Mouse (Mus musculus) midbrain, embryonic 11.5 days (tissue): ENCODE results near the gene Btbd19. TPM values are rescaled to one million over a fixed set of nuclear protein-coding genes. Genes with fewer than 3 reads are reported as not detected.

Experiments used
- ATAC-seq: fragments of 200-750 bp; cut with Nextera tagmentation; 2 replicates; pipeline ENCODE4 v1.8.0; 2017; ENCODE audit warnings: moderate TSS enrichment, moderate library complexity; ENCODE audit not compliant: low FRiP score
- DNase-seq: peaks from one replicate; pipeline ENCODE4 v3.0.0; 2015; ENCODE audit warnings: low spot score; ENCODE audit errors: missing footprints
- H3K27ac ChIP-seq: fragments of 300-500 bp; sonication (generic); 2 replicates; pipeline ENCODE4 v1.5.1; 2014; ENCODE audit warnings: low read depth, low read length
- H3K27me3 ChIP-seq: fragments of 300-500 bp; sonication (generic); 2 replicates; pipeline ENCODE4 v1.6.1; 2014; ENCODE audit warnings: mild to moderate bottlenecking, low read length, moderate library complexity, mixed read lengths; ENCODE audit not compliant: control insufficient read depth, insufficient read depth
- H3K36me3 ChIP-seq: fragments of 300-500 bp; sonication (generic); 2 replicates; pipeline ENCODE4 v1.6.1; 2014; ENCODE audit warnings: mild to moderate bottlenecking, low read length, moderate library complexity, mixed read lengths; ENCODE audit not compliant: control insufficient read depth, insufficient read depth
- H3K4me1 ChIP-seq: fragments of 300-500 bp; sonication (generic); 2 replicates; pipeline ENCODE4 v1.6.1; 2014; ENCODE audit warnings: low read length; ENCODE audit not compliant: control insufficient read depth, insufficient read depth
- H3K4me2 ChIP-seq: fragments of 300-500 bp; sonication (generic); 2 replicates; pipeline ENCODE4 v1.6.1; 2014; ENCODE audit warnings: mild to moderate bottlenecking, moderate library complexity
- H3K4me3 ChIP-seq: fragments of 300-500 bp; sonication (generic); 2 replicates; pipeline ENCODE4 v1.5.1; 2014; ENCODE audit warnings: low read depth, low read length
- H3K9ac ChIP-seq: fragments of 300-500 bp; sonication (generic); 2 replicates; pipeline ENCODE4 v1.6.1; 2014; ENCODE audit warnings: low read length
- H3K9me3 ChIP-seq: fragments of 300-500 bp; sonication (generic); 2 replicates; pipeline ENCODE4 v1.6.1; 2016; ENCODE audit warnings: low read length; ENCODE audit not compliant: control insufficient read depth
- WGBS: fragments of 180-500 bp; shearing (Covaris S2); extraction: QIAGEN DNeasy Blood & Tissue Kit; methylation state at CpG from one replicate; pipeline ENCODE4 v1.1.7; 2014; 5-methylcytosine and 5-hydroxymethylcytosine counted together
- polyA plus RNA-seq: library from polyadenylated mRNA; unstranded; fragments of >200 nt; fragmentation: Nextera tagmentation; extraction: Ambion mirVana; gene quantifications from 2 replicates; pipeline ENCODE4 v1.2.1, GENCODE M21; 2014

The Btbd19 gene
- polyA plus RNA-seq, 1 experiment from 2014 or later: 3.8 TPM

DNA sequence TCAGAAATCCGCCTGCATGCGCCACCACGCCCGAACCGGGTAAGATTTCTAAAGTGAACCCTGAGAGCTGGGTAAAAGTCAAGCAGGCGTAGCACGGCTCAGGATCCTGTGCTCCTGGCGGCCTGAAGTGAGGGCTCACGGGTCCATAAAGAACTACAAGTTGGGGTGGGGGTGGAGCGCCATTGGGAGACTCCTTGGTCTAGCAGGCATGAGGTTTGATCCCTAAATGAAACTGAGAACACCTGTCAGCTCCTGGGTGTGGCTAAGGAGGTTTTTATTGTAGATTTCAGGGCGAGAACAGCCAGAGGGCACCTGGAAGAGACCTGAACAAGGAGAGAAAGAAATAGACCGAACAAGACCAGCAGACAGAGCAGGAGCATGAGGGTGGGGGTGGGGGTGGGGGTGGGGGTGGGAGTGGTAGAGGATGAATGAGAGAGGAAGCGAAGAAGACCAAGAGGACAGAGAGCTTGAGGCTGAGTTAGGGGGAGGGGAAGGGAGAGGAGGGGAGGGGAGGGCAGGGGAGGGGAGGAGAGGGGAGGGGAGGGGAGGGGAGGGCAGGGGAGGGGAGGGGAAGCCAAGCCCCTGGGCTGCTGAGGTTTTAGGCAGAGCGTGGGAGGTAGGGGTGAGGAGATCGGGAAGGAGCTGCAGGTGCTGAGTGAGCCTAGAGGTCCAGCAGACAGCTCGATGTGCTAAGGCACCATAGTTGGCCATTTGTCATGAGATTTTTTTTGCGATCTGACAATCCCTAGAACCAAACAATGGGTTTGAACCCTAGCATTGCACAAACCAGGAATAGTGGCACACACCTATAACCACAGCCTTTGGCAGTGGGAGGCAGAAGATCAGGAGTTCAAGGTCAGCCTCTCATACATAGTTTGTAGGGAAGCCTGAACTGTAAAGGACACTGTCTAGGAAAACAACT lies 13.0 kb upstream of the Btbd19 start:
- no peak overlapping the region for H3K9ac ChIP-seq
- H3K4me2 ChIP-seq: no peak overlapping the region
- DNase-seq (peak; percentile 21), ATAC-seq (no peak)
- H3K9me3 ChIP-seq: no peaks in the 10 kb centered on the region
- no peaks in the 10 kb centered on the region; the same call in 1 of the 2 replicates for H3K27me3 ChIP-seq
- no peak overlapping the region for H3K4me3 ChIP-seq
- peaks cover 8% of the 10 kb centered on the region for H3K4me1 ChIP-seq
- 68% methylated on average over 16 of the region's 17 CpGs for WGBS
- no peaks in the 10 kb centered on the region for H3K36me3 ChIP-seq
- H3K27ac ChIP-seq: no peak overlapping the region

DNA sequence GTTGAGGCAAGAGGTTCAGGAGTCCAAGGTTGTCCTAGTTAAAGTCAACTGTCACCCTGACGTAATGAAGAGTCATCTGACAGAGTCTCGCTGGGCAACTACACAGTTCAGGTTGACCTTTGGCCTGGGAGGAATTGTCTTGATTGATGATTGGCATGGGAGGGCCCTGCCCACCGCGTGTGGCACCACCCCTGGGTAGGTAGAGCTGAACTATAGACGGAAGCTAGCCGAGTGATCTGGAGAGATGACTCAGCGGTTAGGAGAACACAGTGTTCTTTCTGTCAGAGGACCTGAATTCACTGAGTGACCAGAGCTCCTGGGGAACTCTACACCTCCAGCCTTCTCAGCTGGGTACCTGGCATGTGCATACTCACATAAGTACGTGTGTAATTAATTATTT lies 10.5 kb upstream of the Btbd19 start:
- Histone ChIP-seq H3K27me3 (no peaks in the 10 kb centered on the region; the same call in 1 of the 2 replicates), H3K4me1 (peaks cover 27% of the 10 kb centered on the region), H3K36me3 (no peaks in the 10 kb centered on the region), H3K9me3 (no peaks in the 10 kb centered on the region), H3K27ac (no peak overlapping the region), H3K4me3 (no peak overlapping the region), H3K9ac (no peak overlapping the region), H3K4me2 (no peak overlapping the region)
- ATAC-seq: no peak
- DNase-seq: peak; percentile 79
- WGBS: 22% methylated on average over 8 of the region's 8 CpGs

DNA sequence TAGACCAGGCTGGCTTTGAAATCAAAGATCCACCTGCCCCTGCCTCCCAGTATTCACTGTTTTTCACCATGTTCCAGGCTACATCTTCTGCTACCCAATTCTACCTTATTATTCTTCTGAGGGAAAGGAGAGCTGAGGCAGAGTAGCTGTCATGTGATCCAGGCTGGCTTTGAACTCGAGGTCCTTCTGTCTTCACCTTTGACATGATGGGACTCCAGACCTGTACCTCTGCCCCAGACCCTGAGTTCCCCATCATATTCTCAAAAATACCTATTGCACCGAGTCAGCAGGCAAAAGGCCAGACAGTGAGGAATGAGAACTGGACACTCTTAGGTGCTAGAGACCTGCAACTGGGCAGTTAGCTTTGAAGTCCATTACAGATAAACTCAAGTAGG lies 9.1 kb upstream of the Btbd19 start:
- DNase-seq (peak; percentile 77), ATAC-seq (no peak)
- H3K9me3 ChIP-seq: no peaks in the 10 kb centered on the region
- peak overlapping the region; percentile 47; the same call in 1 of the 2 replicates for H3K9ac ChIP-seq
- H3K27me3 ChIP-seq: peaks cover 3% of the 10 kb centered on the region; the same call in 1 of the 2 replicates
- 30% methylated on average over 2 of the region's 2 CpGs for WGBS
- no peak overlapping the region for H3K27ac ChIP-seq
- no peak overlapping the region for H3K4me2 ChIP-seq
- no peaks in the 10 kb centered on the region for H3K36me3 ChIP-seq
- peaks cover 34% of the 10 kb centered on the region for H3K4me1 ChIP-seq
- H3K4me3 ChIP-seq: no peak overlapping the region

DNA sequence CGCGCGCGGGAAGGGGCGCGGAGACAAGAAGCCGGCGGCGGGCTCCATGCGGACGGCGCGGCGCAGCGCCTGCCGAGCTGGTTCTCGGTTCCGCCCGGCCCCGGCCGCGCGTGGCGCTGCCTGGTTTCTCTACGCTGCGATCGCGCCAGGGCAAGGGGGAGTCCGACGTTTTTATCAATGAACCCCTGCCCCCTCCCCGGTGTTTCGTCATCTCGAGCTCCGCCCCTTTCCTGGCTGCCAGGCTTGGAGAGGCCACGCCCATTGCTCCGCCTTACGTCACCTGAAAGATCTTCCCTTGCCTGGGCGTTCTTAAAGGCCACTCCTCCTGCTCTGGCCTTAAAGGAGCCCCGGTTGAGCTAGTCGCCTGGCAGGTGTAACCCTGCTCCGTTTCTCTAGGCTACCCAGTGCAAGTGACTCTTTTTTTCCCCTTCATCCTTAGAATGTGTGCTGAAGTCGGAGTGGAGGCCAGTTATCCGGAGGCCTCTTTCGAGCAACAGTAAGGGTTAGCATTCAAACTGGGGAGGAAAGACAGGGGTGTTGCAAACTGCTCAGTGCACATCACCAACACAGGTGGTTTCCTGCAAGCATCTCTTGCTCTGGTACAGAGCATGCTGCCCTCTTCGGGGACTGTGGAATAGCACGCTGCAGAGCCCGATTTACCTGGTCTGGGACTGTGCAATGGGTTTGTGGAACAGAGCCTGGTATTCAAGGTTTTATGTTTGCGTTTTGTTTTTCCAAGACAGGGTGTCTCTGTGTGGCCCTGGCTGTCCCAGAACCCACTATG lies 8.5 kb upstream of the Btbd19 start, which contains the start of gene Plk3:
Gene Plk3, minus strand, starts transcription at position 147 of the 784 bp plus-strand sequence.
- peaks cover 3% of the 10 kb centered on the region; the same call in 1 of the 2 replicates for H3K27me3 ChIP-seq
- H3K9me3 ChIP-seq: no peaks in the 10 kb centered on the region
- WGBS: 2% methylated on average over 39 of the region's 48 CpGs
- H3K4me3 ChIP-seq: peak within 1 kb of the TSS; percentile 90
- DNase-seq (peak; percentile 99), ATAC-seq (peak; percentile 80)
- H3K4me2 ChIP-seq: peak within 1 kb of the TSS; percentile 72
- peaks cover 34% of the 10 kb centered on the region for H3K4me1 ChIP-seq
- H3K27ac ChIP-seq: peak within 1 kb of the TSS; percentile 57
- no peaks in the 10 kb centered on the region for H3K36me3 ChIP-seq
- peak within 1 kb of the TSS; percentile 80 for H3K9ac ChIP-seq

DNA sequence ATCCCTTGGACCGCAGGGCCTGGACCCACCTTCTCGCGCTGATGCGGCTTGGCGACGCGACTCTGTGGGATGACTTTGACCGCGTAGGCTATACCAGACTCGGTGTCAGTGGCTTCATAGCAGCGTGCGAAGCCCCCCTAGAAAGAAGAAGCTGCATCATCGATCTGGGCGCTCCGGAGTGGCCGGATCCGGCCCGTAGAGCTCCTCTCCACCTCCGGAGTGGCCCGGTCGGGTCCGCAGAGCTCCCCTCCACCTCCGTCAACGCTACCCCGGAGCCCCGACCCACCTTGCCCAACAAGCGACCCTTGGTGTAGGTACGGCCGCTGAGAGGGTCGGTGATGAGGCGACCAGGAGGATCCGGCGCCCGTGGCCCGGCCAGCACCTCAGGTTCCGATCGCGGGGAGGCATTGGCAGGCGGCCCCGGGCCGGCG lies 7.9 kb upstream of the Btbd19 start:
- Histone ChIP-seq H3K4me1 (peaks cover 34% of the 10 kb centered on the region), H3K27ac (peak overlapping the region; percentile 57; the same call in 1 of the 2 replicates), H3K36me3 (no peaks in the 10 kb centered on the region; the same call in 1 of the 2 replicates), H3K27me3 (peaks cover 3% of the 10 kb centered on the region; the same call in 1 of the 2 replicates), H3K9me3 (no peaks in the 10 kb centered on the region), H3K9ac (peak overlapping the region; percentile 80), H3K4me2 (peak overlapping the region; percentile 72), H3K4me3 (peak overlapping the region; percentile 90)
- DNase-seq (peak; percentile 93), ATAC-seq (peak; percentile 47)
- under 1% methylated on average over 39 of the region's 42 CpGs for WGBS

DNA sequence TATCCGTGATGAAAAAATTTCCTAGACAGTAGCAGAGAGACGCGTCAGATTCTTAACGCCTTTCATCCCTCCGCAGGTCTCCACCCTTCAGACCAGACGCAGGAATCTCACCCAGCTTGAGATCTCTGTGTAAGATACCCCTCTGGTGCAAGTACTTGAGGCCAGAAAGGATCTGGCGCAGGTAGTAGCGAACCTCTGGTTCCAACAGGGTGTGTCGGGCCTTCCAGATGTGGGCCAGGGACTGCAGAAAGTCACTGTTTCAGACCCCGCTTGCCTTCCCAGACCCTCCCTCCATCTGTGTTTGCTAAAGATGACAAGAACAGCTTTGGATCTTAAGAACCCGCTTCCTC lies 7.2 kb upstream of the Btbd19 start:
- Histone ChIP-seq H3K36me3 (no peaks in the 10 kb centered on the region; the same call in 1 of the 2 replicates), H3K27ac (peak overlapping the region; percentile 57), H3K27me3 (peaks cover 3% of the 10 kb centered on the region; the same call in 1 of the 2 replicates), H3K4me2 (peak overlapping the region; percentile 72), H3K4me3 (peak overlapping the region; percentile 90), H3K9me3 (no peaks in the 10 kb centered on the region), H3K4me1 (peaks cover 34% of the 10 kb centered on the region), H3K9ac (peak overlapping the region; percentile 80)
- ATAC-seq (no peak), DNase-seq (peak; percentile 94)
- WGBS: 2% methylated on average over 11 of the region's 11 CpGs

DNA sequence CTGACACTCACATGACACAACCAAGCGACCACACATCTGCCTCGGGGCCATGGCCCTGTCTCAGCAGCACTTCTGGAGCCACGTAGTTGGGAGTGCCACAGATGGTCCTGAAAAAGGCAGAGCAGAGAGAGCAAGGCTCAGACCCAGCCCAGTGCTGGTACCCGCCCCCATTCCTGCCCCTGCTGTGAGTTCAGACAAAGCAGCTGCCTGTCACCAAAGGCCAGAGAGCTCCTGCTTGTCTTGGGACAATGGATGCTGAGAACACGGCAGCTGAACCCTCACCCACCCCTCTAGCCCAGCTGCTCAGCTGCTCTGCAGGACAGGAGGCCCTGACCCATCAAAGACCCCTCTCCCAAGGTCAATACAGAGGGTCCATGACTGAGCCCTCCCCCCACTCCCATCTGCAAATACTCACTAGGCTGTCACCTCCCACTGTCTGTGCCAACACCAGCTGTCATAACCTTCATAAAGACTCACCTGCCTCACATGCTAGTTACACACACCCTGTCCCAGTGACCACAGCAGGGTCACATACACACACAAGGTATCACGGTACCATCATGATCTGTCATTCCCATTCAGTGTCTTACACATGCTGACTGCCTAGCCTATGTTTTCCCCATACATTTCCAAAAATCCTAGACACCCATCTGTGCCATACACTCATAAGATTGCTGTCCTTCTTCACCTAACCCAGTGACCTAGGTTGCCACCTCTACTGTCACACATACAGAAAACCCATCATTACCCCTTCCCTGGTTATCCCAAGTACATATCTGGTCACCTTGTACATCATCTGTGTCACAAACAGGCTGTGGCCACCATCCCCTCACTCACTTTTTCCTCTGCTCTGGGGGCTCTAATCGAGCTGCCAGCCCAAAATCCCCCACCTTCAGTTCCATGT lies 6.6 kb upstream of the Btbd19 start:
- DNase-seq: peak; percentile 95

DNA sequence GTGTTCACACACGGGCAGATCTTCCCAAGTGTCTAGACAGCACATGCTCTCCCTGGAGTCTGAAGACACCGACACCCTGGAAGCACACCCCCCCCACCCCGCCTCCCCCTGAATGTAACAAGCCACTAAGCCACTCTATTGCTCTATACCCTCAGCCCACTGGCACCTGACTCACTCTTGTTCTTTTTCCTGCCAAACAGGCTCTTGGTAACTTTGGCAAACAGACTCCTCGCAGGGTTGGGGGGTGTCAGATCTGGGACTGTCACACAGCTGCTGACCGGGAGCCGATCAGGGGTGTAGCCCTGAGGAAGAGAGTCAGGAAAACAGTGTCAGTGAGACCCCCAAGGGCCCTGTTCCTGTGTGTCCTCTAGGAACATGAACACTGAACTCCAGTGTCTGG lies 5.7 kb upstream of the Btbd19 start:
- H3K27me3 ChIP-seq: peaks cover 3% of the 10 kb centered on the region; the same call in 1 of the 2 replicates
- peak overlapping the region; percentile 72 for H3K4me2 ChIP-seq
- H3K9me3 ChIP-seq: no peaks in the 10 kb centered on the region
- WGBS: 59% methylated on average over 6 of the region's 6 CpGs
- no peaks in the 10 kb centered on the region; the same call in 1 of the 2 replicates for H3K36me3 ChIP-seq
- H3K27ac ChIP-seq: peak overlapping the region; percentile 52
- 0 out of 2 replicates have a peak overlapping the region, but pooled peaks have one; percentile 0 for H3K9ac ChIP-seq
- H3K4me3 ChIP-seq: peak overlapping the region; percentile 11; the same call in 1 of the 2 replicates
- peaks cover 34% of the 10 kb centered on the region for H3K4me1 ChIP-seq
- no peak for ATAC-seq
- peak; percentile 88 for DNase-seq

More for the DNA sequence above, 6.6 kb upstream of the Btbd19 start:
- Histone ChIP-seq H3K9me3 (no peaks in the 10 kb centered on the region), H3K9ac (peak overlapping the region; percentile 80), H3K36me3 (no peaks in the 10 kb centered on the region; the same call in 1 of the 2 replicates), H3K4me1 (peaks cover 34% of the 10 kb centered on the region), H3K4me2 (peak overlapping the region; percentile 72), H3K4me3 (peak overlapping the region; percentile 90), H3K27ac (peak overlapping the region; percentile 57), H3K27me3 (peaks cover 3% of the 10 kb centered on the region; the same call in 1 of the 2 replicates)
- 5% methylated on average over 7 of the region's 7 CpGs for WGBS
- ATAC-seq: peak; percentile 79
